Mouse (Mus musculus) heart, adult 10 weeks (tissue): ENCODE results near the gene Hist1h4j. TPM values are rescaled to one million over a fixed set of nuclear protein-coding genes. Genes with fewer than 3 reads are reported as not detected.

Source experiments
- polyA plus RNA-seq: library from polyadenylated mRNA; stranded (reverse); fragments of 350-450 nt; fragmentation: Illumina TruSeq; extraction: RNeasy Lipid Tissue Mini Kit (QIAGEN cat#74804); gene quantifications from one replicate; pipeline ENCODE4 v1.2.3, GENCODE M21; 2014; ENCODE audit warnings: low read depth, low replicate concordance

Hist1h4j gene
- polyA plus RNA-seq: not detected

DNA sequence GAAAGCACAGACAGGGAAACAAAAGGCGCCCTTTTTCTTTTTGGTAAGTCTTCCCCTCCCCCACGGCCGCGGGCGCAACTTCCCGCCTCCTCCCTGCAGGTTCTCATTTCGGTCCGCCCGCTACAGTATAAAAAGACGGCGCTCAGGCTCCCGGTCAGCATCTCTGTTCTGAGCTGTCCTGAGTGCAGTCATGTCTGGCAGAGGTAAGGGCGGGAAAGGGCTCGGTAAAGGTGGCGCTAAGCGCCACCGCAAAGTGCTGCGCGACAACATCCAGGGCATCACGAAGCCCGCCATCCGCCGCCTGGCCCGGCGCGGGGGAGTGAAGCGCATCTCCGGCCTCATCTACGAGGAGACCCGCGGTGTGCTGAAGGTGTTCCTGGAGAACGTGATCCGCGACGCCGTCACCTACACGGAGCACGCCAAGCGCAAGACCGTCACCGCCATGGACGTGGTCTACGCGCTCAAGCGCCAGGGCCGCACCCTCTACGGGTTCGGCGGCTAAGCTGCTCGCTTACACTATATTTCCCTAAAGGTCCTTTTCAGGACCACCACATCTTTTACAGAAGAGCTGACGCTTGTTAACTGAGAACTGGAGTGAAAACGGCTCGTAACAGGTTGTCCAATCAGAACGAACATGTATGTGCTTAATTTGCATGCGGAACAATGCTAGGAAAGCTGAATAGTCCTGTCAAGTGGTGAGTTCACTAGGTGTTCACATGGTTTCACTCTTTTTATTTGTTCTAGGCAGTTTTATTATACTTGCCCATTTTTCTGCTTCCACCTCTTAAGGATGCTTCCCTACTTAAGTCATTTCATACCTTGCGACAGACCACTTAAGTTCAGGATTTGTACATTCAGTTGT lies at the start of gene Hist1h4j:
TSS of gene Hist1h4j (plus strand) at position 159 of the 862 bp plus-strand sequence.

DNA sequence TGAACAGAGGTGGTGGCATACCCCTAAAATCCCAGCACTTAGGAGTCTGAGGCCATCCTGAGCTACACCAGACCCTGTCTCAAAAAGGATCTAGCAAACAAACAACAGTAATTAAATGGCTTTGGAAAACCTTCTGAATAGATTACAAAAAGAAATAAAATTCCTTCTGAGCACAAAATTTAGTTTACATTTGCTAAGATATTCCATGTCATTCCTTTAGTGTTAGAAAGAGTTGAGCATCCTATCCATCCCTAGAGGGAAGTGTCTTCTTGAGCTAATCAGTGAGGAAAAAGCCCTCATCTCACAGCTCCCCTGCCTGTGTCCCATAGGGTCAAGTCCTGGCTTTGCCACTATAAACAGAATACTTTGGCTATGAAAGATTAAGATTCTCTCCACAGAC lies 37.1 kb upstream of the Hist1h4j start, which contains the start of gene Olfr1359:
TSS of gene Olfr1359 (plus strand) at position 301 of the 400 bp plus-strand sequence.

DNA sequence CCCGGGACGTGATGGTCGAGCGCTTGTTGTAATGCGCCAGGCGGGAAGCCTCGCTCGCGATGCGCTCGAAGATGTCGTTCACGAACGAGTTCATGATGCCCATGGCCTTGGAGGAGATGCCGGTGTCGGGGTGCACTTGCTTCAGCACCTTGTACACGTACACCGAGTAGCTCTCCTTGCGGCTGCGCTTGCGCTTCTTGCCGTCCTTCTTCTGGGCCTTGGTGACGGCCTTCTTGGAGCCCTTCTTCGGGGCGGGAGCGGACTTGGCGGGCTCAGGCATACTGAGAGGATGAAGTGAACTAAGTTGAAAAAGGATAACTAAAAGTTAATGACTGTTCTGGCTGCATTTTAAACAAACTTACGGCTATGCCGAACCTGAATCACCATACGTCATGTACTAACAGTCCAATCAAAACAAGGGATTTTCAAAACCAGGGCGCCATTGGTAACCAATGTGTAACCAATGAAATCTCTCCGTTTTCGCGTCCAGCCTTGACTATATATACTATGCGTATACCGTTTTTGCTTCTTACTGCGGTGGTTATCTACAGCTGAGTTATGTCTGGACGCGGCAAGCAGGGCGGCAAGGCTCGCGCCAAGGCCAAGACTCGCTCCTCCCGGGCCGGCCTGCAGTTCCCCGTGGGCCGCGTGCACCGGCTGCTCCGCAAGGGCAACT lies 18.9 kb upstream of the Hist1h4j start, which contains the start of the genes Hist1h2bl and Hist1h2ai:
TSS of gene Hist1h2bl (minus strand) at position 280 of the 676 bp plus-strand sequence.
TSS of gene Hist1h2ai (plus strand) at position 559 of the 676 bp plus-strand sequence.

DNA sequence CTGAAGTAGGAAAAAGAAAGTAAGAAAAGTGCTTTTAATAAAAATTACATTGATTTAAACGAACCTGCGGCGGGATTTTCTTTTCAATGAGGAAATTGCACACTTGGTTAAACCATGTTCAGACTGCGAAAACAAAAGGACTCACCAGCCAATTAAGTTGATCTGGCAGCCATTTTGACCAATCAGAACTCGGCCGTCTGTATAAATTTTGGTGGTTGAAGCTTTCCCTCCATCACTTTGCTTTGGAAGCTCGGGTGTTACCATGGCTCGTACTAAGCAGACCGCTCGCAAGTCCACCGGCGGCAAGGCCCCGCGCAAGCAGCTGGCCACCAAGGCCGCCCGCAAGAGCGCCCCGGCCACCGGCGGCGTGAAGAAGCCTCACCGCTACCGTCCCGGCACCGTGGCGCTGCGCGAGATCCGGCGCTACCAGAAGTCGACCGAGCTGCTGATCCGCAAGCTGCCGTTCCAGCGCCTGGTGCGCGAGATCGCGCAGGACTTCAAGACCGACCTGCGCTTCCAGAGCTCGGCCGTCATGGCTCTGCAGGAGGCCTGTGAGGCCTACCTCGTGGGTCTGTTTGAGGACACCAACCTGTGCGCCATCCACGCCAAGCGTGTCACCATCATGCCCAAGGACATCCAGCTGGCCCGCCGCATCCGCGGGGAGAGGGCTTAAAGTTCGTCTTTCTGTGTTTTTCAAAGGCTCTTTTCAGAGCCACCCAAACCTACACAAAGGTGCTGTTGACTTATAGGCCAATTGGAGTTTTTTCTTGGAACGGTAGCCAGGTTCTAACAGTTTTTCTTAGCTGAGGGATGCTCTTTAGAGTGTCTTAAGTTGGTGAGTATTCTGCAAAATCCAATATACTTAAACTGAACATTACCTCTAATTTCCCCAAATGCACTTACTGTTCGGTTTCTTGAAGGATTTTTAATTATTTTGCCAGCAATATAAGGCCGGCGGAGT lies 17.2 kb upstream of the Hist1h4j start, which contains the start of gene Hist1h3h:
TSS of gene Hist1h3h (plus strand) at position 263 of the 961 bp plus-strand sequence.

DNA sequence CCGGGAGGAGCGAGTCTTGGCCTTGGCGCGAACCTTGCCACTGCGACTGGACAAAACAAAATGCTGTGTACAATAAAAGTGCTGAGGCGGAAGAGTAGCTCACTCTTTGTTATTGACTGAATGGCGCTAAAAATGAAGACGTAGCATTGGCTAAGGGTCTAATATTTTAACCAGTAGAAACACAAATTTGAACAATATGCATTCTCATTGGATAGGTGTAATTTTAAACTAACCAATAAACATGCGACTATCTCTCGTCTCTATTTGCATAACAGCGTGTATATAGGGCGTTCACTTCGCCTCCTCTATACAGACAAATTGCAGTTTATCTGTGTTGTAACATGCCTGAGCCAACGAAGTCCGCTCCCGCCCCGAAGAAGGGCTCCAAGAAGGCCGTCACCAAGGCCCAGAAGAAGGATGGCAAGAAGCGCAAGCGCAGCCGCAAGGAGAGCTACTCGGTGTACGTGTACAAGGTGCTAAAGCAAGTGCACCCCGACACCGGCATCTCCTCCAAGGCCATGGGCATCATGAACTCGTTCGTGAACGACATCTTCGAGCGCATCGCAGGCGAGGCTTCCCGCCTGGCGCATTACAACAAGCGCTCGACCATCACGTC lies 13.0 kb upstream of the Hist1h4j start, which contains the start of gene Hist1h2bm:
TSS of gene Hist1h2bm (plus strand) at position 288 of the 616 bp plus-strand sequence.

DNA sequence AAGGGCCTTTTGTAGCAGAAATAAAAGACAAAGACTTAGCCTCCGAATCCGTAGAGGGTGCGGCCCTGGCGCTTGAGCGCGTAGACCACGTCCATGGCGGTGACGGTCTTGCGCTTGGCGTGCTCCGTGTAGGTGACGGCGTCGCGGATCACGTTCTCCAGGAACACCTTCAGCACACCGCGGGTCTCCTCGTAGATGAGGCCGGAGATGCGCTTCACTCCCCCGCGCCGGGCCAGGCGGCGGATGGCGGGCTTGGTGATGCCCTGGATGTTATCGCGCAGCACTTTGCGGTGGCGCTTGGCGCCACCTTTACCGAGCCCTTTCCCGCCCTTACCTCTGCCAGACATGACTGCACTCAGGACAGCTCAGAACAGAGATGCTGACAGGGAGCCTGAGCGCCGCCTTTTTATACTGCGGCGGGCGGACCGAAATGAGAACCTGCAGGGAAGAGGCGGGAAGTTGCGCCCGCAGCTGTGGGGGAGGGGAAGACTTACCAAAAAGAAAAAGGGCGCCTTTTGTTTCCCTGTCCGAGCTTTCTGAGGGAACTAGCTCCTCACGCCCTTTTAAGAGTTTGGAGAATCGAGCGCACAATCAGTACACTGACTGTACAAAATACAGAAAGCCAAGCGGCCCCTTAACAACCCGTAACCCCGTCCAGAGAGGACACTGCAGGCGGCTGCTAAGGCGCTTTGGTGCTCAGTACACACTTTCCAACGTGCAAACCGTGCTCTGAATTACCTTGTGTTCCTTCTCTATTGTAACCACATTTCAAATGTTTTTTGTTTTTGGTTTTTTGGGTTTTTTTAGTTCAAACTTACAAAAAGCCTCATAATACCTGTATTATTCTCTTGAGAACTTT lies 15.5 kb downstream of the Hist1h4j start, which contains the start of gene Hist1h4k:
TSS of gene Hist1h4k (minus strand) at position 347 of the 859 bp plus-strand sequence.

DNA sequence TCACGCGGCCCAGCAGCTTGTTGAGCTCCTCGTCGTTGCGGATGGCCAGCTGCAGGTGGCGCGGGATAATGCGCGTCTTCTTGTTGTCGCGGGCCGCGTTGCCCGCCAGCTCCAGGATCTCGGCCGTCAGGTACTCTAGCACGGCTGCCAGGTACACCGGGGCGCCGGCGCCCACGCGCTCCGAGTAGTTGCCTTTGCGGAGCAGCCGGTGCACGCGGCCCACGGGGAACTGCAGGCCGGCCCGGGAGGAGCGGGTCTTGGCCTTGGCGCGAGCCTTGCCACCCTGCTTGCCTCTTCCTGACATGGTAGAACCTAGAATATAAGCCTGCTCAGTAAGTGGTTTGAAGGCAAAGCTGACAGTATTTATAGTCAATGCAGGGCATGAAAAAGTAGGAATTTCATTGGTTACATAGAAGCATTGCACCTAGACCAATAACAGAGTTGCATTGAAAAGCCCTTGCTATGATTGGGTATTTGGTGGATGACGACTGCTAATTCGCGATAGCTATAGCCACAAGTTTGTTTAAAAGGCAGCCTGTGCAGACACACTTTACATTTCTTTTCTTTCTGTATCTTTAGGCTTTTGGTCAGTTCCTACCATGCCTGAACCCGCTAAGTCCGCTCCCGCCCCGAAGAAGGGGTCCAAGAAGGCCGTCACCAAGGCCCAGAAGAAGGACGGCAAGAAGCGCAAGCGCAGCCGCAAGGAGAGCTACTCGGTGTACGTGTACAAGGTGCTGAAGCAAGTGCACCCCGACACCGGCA lies 18.8 kb downstream of the Hist1h4j start, which contains the start of the genes Hist1h2ak and Hist1h2bn:
TSS of gene Hist1h2ak (minus strand) at position 304 of the 762 bp plus-strand sequence.
TSS of gene Hist1h2bn (plus strand) at position 600 of the 762 bp plus-strand sequence.

DNA sequence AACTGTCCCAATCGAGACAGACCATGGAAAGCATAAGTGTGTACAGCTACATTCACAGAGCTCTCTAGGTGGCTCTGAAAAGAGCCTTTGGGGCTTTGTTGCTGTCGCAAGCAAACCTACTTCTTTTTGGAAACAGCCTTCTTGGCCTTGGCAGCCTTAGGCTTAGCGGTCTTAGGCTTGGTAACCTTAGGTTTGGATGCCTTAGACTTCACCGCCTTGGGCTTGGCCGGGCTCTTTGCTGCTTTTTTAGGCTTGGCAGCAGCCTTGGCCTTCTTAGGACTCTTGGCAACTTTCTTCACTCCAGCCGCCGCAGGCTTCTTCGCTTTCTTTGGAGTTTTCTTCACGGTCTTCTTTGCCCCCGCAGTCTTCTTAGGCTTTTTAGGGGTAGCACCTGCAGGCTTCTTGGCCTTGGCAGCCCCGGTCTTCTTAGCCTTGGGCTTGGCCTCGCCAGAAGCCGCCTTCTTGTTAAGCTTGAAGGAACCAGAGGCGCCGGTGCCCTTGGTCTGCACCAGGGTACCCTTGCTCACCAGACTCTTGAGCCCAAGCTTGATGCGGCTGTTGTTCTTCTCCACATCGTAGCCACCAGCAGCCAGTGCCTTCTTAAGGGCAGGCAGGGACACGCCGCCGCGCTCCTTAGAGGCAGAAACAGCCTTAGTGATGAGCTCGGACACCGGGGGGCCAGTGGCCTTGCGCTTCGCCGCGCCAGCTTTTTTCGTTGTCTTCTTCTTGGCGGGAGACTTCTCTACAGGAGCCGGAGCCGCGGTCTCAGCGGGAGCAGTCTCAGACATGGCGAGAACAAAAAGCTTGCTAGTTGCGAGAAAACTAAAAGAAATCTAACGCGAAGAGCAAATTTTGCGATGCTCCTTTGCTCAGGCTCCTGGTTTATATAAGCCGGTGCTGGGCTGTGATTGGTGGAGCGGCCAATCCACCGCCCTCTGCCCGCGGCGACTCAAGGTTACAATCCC lies 45.2 kb downstream of the Hist1h4j start, which contains the start of gene Hist1h1b:
TSS of gene Hist1h1b (minus strand) at position 859 of the 965 bp plus-strand sequence.

DNA sequence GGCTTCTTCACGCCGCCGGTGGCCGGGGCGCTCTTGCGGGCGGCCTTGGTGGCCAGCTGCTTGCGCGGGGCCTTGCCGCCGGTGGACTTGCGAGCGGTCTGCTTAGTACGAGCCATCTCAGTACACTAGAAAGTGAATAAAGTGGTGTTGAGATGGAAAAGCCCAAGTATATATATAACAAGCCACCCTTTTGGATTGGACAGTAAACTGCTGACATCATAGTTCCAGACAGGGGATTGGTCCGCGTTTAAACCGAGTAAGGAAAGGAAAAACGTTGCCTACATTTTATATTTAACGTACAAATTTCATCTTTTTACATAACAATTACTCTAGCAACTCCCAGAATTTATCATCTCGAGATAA lies 48.4 kb downstream of the Hist1h4j start, which contains the start of gene Hist1h3i:
TSS of gene Hist1h3i (minus strand) at position 116 of the 363 bp plus-strand sequence.

Other genes starting within 250 kb of the Hist1h4j start
- gene AK157302, start 239.8 kb upstream of the Hist1h4j start, polyA plus RNA-seq: 2.7 TPM
- 28.7 TPM for gene Gm11273, start 233.6 kb upstream of the Hist1h4j start, polyA plus RNA-seq
- gene Zkscan8, start 203.9 kb upstream of the Hist1h4j start, polyA plus RNA-seq: 6.1 TPM
- gene Olfr1366, start 192.3 kb upstream of the Hist1h4j start, polyA plus RNA-seq: not detected
- gene Olfr1535, start 175.2 kb upstream of the Hist1h4j start, polyA plus RNA-seq: not detected
- not detected for gene Olfr1364, start 153.3 kb upstream of the Hist1h4j start, polyA plus RNA-seq
- not detected for gene Olfr1362, start 121.0 kb upstream of the Hist1h4j start, polyA plus RNA-seq
- not detected for gene Olfr11, start 92.5 kb upstream of the Hist1h4j start, polyA plus RNA-seq
- gene Olfr1361, start 71.7 kb upstream of the Hist1h4j start, polyA plus RNA-seq: not detected
- gene Olfr1360, start 57.7 kb upstream of the Hist1h4j start, polyA plus RNA-seq: not detected
- not detected for gene Olfr1359, start 37.0 kb upstream of the Hist1h4j start, polyA plus RNA-seq
- gene Hist1h2bl, start 18.9 kb upstream of the Hist1h4j start, polyA plus RNA-seq: not detected
- gene Hist1h2ai, start 18.6 kb upstream of the Hist1h4j start, polyA plus RNA-seq: not detected
- not detected for gene Hist1h3h, start 17.4 kb upstream of the Hist1h4j start, polyA plus RNA-seq
- gene Hist1h2bm, start 13.0 kb upstream of the Hist1h4j start, polyA plus RNA-seq: not detected
- gene Hist1h4k, start 15.4 kb downstream of the Hist1h4j start, polyA plus RNA-seq: not detected
- not detected for gene Hist1h2ak, start 18.8 kb downstream of the Hist1h4j start, polyA plus RNA-seq
- not detected for gene Hist1h2bn, start 19.1 kb downstream of the Hist1h4j start, polyA plus RNA-seq
- not detected for gene Hist1h1b, start 45.6 kb downstream of the Hist1h4j start, polyA plus RNA-seq
- 2.4 TPM for gene Hist1h3i, start 48.3 kb downstream of the Hist1h4j start, polyA plus RNA-seq
- not detected for gene Hist1h2an, start 52.2 kb downstream of the Hist1h4j start, polyA plus RNA-seq
- not detected for gene Hist1h2bp, start 52.4 kb downstream of the Hist1h4j start, polyA plus RNA-seq
- gene Hist1h2bq, start 75.1 kb downstream of the Hist1h4j start, polyA plus RNA-seq: 0.92 TPM
- gene Hist1h2ao, start 75.4 kb downstream of the Hist1h4j start, polyA plus RNA-seq: not detected
- gene Hist1h4m, start 76.7 kb downstream of the Hist1h4j start, polyA plus RNA-seq: not detected
- not detected for gene Hist1h4n, start 97.1 kb downstream of the Hist1h4j start, polyA plus RNA-seq
- gene Hist1h2ap, start 98.4 kb downstream of the Hist1h4j start, polyA plus RNA-seq: not detected
- gene Hist1h2br, start 98.7 kb downstream of the Hist1h4j start, polyA plus RNA-seq: not detected
- 0.31 TPM for gene Zfp184, start 210.0 kb downstream of the Hist1h4j start, polyA plus RNA-seq
- not detected for gene Pom121l2, start 246.1 kb downstream of the Hist1h4j start, polyA plus RNA-seq